26 mouse cellular contexts compared by ENCODE assay signal in the genomic region with DNA sequence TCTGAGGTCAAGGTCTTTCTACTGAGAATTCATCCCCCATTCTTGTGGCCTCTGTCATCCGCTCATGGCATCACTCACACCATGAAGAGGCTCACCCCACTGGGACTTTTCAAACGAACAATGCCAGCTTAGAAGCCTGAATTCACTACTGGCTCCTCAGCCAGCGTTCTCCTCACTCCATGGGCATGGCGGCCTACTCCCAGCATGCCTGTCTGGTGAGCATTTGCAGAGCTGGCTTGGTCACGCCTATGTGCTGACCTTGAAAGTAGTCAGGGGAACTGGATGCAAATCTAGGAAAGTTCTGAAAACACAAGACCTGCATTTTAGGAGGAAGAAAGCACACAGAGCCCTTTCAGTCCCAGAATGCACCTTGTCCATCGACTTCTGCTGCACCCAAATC.
"Had no signal": no experiment of that assay in that cellular context is flagged by ENCODE, and none has a peak within 500 bp of the region (broad histone marks: within the 10 kb centered on the region; RNA-seq: fewer than 3 reads in every experiment).

No protein-coding gene starts in this region.

- H3K4me3 ChIP-seq: embryonic facial prominence, embryonic 10.5 days; embryonic facial prominence, embryonic 12.5 days; embryonic facial prominence, embryonic 13.5 days; embryonic facial prominence, embryonic 15.5 days; erythroblast, embryonic 14.5 days; forebrain, embryonic 10.5 days; forebrain, embryonic 12.5 days; forebrain, embryonic 13.5 days; forebrain, embryonic 15.5 days; heart, adult 2 months had no signal

- H3K9me3 ChIP-seq: embryonic facial prominence, embryonic 12.5 days; embryonic facial prominence, embryonic 13.5 days; embryonic facial prominence, embryonic 15.5 days; forebrain, embryonic 12.5 days; forebrain, embryonic 13.5 days; forebrain, embryonic 15.5 days had no signal

- H3K9ac ChIP-seq: embryonic facial prominence, embryonic 12.5 days; embryonic facial prominence, embryonic 13.5 days; embryonic facial prominence, embryonic 15.5 days; forebrain, embryonic 12.5 days; forebrain, embryonic 13.5 days; forebrain, embryonic 15.5 days; forebrain, postnatal 0 days had no signal

- DNase-seq: cerebellum, adult 9-10 months; cerebellum, adult 9-11 months; cerebellum, postnatal 10 days; cerebellum, postnatal 14 days; cerebellum, postnatal 25 days; cerebellum, postnatal 36 days; embryo, embryonic 11 days; forebrain, postnatal 0 days; gastrocnemius, postnatal 10 days; gastrocnemius, postnatal 14 days; gastrocnemius, postnatal 25 days; gastrocnemius, postnatal 36 days; heart, adult 18-20 months; heart, adult 2 months had no signal

- H3K36me3 ChIP-seq: embryonic facial prominence, embryonic 10.5 days; forebrain, embryonic 10.5 days; forebrain, embryonic 12.5 days; forebrain, embryonic 15.5 days had no signal

- H3K27ac ChIP-seq: embryonic facial prominence, embryonic 10.5 days; embryonic facial prominence, embryonic 12.5 days; embryonic facial prominence, embryonic 13.5 days; embryonic facial prominence, embryonic 15.5 days; forebrain, embryonic 10.5 days; forebrain, embryonic 12.5 days; forebrain, embryonic 13.5 days; forebrain, embryonic 15.5 days; heart, adult 2 months had no signal

- ATAC-seq: forebrain, embryonic 13.5 days; forebrain, embryonic 14.5 days; forebrain, embryonic 15.5 days; forebrain, embryonic 16.5 days; forebrain, postnatal 0 days had no signal

- H3K4me2 ChIP-seq: embryonic facial prominence, embryonic 12.5 days; embryonic facial prominence, embryonic 13.5 days; embryonic facial prominence, embryonic 15.5 days; forebrain, embryonic 12.5 days; forebrain, embryonic 13.5 days; forebrain, embryonic 15.5 days; heart, embryonic 11.5 days had no signal

- H3K4me1 ChIP-seq: embryonic facial prominence, embryonic 12.5 days; embryonic facial prominence, embryonic 15.5 days; forebrain, embryonic 10.5 days; forebrain, embryonic 12.5 days; forebrain, embryonic 13.5 days; forebrain, embryonic 15.5 days had no signal

- H3K27me3 ChIP-seq: embryonic facial prominence, embryonic 12.5 days; embryonic facial prominence, embryonic 13.5 days; embryonic facial prominence, embryonic 15.5 days; forebrain, embryonic 13.5 days; forebrain, embryonic 15.5 days had no signal
